In genomic region chr11:93098933-93099381, GRCm38 (mm10) we compare ENCODE assay signal across 9 mouse cellular contexts. TPM values are rescaled to one million over a fixed set of nuclear protein-coding genes. Genes with fewer than 3 reads are reported as not detected.
DNase-seq lines count a peak whose midpoint lies in the region; ATAC-seq and TF ChIP-seq lines count a peak whose summit lies in the region.
"Had no signal": no experiment of that assay in that cellular context is flagged by ENCODE, and none has a peak within 500 bp of the region (broad histone marks: within the 10 kb centered on the region; RNA-seq: fewer than 3 reads in every experiment).

No protein-coding gene starts in this region.

- DNase-seq in heart, postnatal 0 days (ENCODE audit: low spot score) = no peak
- no peak for DNase-seq in heart, adult 18-20 months
- peak; percentile 34 to 69 for DNase-seq in left cerebral cortex, postnatal 10 days (ENCODE audit: extremely low spot score in 1 of 2, low spot score in 2 of 2)
- peak; percentile 45 for DNase-seq in right cerebral cortex, adult 18-20 months
- DNase-seq in thymus, postnatal 10 days (ENCODE audit: low spot score in 2 of 2) = no peak

- H3K36me3 ChIP-seq in heart, postnatal 0 days (replicated peaks; ENCODE audit: control insufficient read depth, insufficient read depth, low read length) = no peaks in the 10 kb centered on the region
- H3K36me3 ChIP-seq in forebrain, embryonic 12.5 days (replicated peaks) = no peaks in the 10 kb centered on the region

- WGBS in heart, postnatal 0 days = under 1% methylated on average over 37 of the region's 37 CpGs
- 0% methylated on average over 37 of the region's 37 CpGs for WGBS in forebrain, embryonic 12.5 days

- TF ChIP-seq EP300 in heart, postnatal 0 days (IDR thresholded peaks at IDR 0.05; ENCODE audit: low read depth) = no peak

- H3K4me2 ChIP-seq in heart, postnatal 0 days (ENCODE audit: low read depth, low read length) = peak overlapping the region; percentile 49
- peak overlapping the region; percentile 89 for H3K4me2 ChIP-seq in forebrain, embryonic 12.5 days

- H3K27me3 ChIP-seq in heart, postnatal 0 days (ENCODE audit: control insufficient read depth, insufficient read depth, low read length) = peaks cover 44% of the 10 kb centered on the region
- H3K27me3 ChIP-seq in forebrain, embryonic 12.5 days = peaks cover 70% of the 10 kb centered on the region

- intact Hi-C loops in left cerebral cortex, postnatal 10 days (cut with DNase I) = loop anchor here (5.0 to 10.0 kb wide), 2 partner anchors 964 to 1812 kb away; no protein-coding TSS in a partner anchor

- no peaks in the 10 kb centered on the region for H3K9me3 ChIP-seq in heart, postnatal 0 days (replicated peaks; ENCODE audit: control insufficient read depth, low read length)
- no peaks in the 10 kb centered on the region for H3K9me3 ChIP-seq in forebrain, embryonic 12.5 days

- peak overlapping the region; percentile 38 for H3K4me3 ChIP-seq in heart, postnatal 0 days (ENCODE audit: low read depth, low read length)
- H3K4me3 ChIP-seq in forebrain, embryonic 12.5 days (replicated peaks) = peak overlapping the region; percentile 49

- no peak for ATAC-seq in heart, postnatal 0 days (ENCODE audit: insufficient read depth, low read depth)
- peak; percentile 43; the same call in 1 of the 2 replicates for ATAC-seq in cerebellum, adult (ENCODE audit: insufficient number of reproducible peaks, low FRiP score, low TSS enrichment)
- peak; percentile 55; the same call in 1 of the 2 replicates for ATAC-seq in forebrain, embryonic 12.5 days (ENCODE audit: low FRiP score)
- ATAC-seq in monocyte, adult 5-6 weeks (replicated peaks; ENCODE audit: insufficient number of reproducible peaks, low FRiP score, low TSS enrichment, poor library complexity, severe bottlenecking) = no peak

- H3K4me1 ChIP-seq in heart, postnatal 0 days (ENCODE audit: control insufficient read depth, insufficient read depth) = no peaks in the 10 kb centered on the region
- H3K4me1 ChIP-seq in forebrain, embryonic 12.5 days = peaks cover 30% of the 10 kb centered on the region

- TF ChIP-seq CTCF in heart, postnatal 0 days (IDR thresholded peaks at IDR 0.05; ENCODE audit: low read depth) = no peak

- H3K9ac ChIP-seq in heart, postnatal 0 days (replicated peaks; ENCODE audit: low read depth, low read length) = no peak overlapping the region
- H3K9ac ChIP-seq in forebrain, embryonic 12.5 days = peak overlapping the region; percentile 48

- no peak overlapping the region for H3K27ac ChIP-seq in heart, postnatal 0 days (ENCODE audit: low read depth)
- H3K27ac ChIP-seq in forebrain, embryonic 12.5 days = no peak overlapping the region

RNA-seq across cellular contexts. Expression of gene Car10, which starts 1.1 kb away (rescaled TPM):
- total RNA-seq in heart, postnatal 0 days (2014; rRNA removed; ENCODE audit: low replicate concordance) = not detected in 2 replicates
- not detected in 2 replicates for polyA plus RNA-seq in heart, postnatal 0 days (2015; fragmentation: Nextera tagmentation; extraction: Ambion mirVana)
- total RNA-seq in heart, adult 18-20 months (2021) = not detected
- polyA plus RNA-seq in forebrain, embryonic 12.5 days (2016; fragmentation: Nextera tagmentation; extraction: Ambion mirVana) = 2.1 and 2.4 TPM in 2 replicates
- total RNA-seq in left cerebral cortex, postnatal 10 days (2021) = 10 to 100 TPM; 71.9 to 72.1 TPM
- total RNA-seq in monocyte, adult 5-6 weeks (2017) = 0.19 TPM in 1 of 3 replicates, not detected in the others
- total RNA-seq: hematopoietic stem cell, adult 5-6 weeks had no signal

Comparison
In these comparisons a context has a peak if more than half of its experiments do, and no peak if none do; other contexts are left out.
1. ATAC-seq: peak in cerebellum, adult (single experiment) and forebrain, embryonic 12.5 days (single experiment); none in heart, postnatal 0 days (single experiment) and monocyte, adult 5-6 weeks (single experiment).
2. DNase-seq: peak in left cerebral cortex, postnatal 10 days (2 of 2) and right cerebral cortex, adult 18-20 months (single experiment); none in heart, postnatal 0 days (single experiment), heart, adult 18-20 months (0 of 2) and thymus, postnatal 10 days (0 of 2).
3. RNA of gene Car10, which starts 1.1 kb away (total RNA-seq): 71.9 to 72.1 TPM in left cerebral cortex, postnatal 10 days; not detected in heart, postnatal 0 days, not detected in heart, adult 18-20 months and 0.19 TPM in monocyte, adult 5-6 weeks; every median in the first group is over 10 times any median in the second.